Mouse (Mus musculus) right cerebral cortex, postnatal 14 days (tissue): ENCODE results near the gene Tnfaip8l1.

Source experiments
- DNase-seq: peaks from one replicate; pipeline ENCODE4 v3.0.0; 2022

Tnfaip8l1 gene

GRCm38 (mm10) chr17:56139355-56139754 is 22.9 kb upstream of the Tnfaip8l1 start:
- DNase-seq, result peak; percentile 54

- peak; percentile 86 for DNase-seq
These were observed 22.2 kb upstream of the Tnfaip8l1 start, which contains the start of gene Sema6b for GRCm38 (mm10) chr17:56139858-56140595. TSS of gene Sema6b (minus strand) at chr17:56140343.

- DNase-seq, result peak; percentile 71
These were observed 20.3 kb upstream of the Tnfaip8l1 start for GRCm38 (mm10) chr17:56141702-56142605.

DNA sequence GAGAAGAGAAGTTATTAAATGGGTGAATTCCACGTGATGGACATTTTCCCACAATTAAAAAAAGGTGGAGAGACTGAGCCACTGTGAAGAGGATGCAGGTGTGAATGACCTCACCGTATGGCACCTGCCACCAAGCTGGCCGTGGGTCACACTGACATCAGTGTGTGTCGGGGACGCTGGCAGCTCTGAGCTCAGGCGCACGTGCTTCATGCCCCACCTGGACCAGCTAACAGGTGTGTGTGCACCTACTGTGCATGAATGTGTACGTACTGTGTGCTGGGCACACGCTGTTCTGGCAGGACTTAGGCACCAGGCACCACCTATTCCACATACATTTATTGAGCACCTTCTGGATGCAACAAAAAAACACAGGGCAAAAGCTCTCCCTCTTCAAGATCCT is 17.7 kb upstream of the Tnfaip8l1 start:
- no peak for DNase-seq

DNA sequence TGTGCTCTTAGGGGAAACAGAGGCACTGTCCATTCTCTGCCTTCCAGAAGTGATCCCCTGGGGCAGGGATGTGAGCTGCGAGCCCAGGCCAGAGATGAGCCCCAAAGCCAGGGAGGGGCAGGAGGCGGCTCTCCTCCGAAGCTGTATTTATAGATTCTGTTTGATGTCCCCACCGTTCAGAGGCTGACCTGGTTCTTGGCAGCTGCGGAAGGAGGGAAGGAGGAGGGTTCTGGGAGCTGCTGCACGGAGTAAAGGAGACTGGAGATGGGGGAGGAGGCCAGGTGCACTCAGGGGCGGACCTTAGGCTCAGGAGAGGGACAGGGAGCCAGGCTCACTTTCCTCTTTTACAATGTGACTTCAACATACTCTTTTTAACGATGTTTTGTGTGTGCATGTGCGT is 16.1 kb upstream of the Tnfaip8l1 start:
- DNase-seq, result no peak

GRCm38 (mm10) chr17:56147420-56147819 is 14.9 kb upstream of the Tnfaip8l1 start:
- DNase-seq, result no peak

DNA sequence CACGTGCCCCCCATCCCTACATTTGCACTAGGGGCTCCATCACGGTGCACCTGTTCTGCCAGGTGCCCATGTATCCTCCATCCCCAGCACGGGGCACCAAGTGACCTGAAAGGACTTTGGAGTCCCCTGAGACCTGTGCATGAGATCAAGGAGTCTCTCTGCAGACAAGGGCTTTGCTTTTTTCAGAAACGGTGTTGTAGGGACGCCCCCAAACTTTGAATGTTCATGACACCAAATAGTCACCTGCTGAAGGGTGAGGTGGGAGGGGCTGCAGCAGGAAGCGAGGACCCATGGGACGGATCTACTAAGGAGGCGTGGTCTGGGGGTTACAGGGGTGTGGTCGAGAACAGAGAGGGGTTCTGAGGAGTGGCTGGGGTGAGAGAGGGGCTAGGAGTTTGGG is 14.0 kb upstream of the Tnfaip8l1 start:
- no peak for DNase-seq

- DNase-seq, result no peak
These were observed 13.3 kb upstream of the Tnfaip8l1 start for GRCm38 (mm10) chr17:56148790-56149618.

DNA sequence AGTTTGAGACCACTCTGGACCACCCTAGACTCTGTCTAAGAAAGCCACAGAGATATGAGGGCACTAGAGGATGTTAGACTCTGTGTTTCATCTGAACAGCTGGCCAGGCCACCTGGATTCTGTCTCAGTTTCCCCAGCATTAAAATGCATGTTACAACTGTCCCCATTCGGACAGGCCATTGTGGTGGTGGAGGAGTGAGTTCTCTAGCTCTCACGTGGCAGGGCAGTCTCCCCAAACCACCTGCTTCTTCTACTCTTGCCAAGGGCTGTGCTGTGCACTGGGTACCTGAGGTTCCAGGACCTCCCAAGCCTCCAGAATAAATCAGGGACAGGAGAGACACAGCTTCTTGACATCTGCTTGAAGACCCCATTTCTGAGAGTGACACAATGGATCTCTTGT is 12.4 kb upstream of the Tnfaip8l1 start:
- DNase-seq, result no peak

GRCm38 (mm10) chr17:56153643-56154042 is 8.6 kb upstream of the Tnfaip8l1 start:
- DNase-seq, result peak; percentile 44

DNA sequence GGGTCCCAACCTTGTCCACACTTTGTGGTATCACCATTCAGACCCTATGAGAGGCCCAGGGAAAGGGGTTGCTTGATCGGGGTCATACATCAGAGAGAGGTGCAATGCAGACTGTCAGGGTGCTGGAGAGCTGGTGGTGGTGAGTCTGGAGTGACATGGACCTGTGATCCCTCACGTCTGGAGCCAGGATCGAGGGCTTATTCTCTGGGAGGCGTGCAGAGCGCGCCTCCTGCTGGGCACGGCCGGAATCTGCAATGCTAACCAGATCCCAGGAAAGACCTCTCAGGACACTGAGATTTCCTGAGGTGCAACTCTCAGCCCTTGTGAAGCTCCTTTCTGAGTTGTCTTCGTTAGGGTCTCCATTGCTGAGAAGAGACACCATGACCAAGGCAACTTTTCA is 2.5 kb upstream of the Tnfaip8l1 start:
- peak; percentile 39 for DNase-seq

DNA sequence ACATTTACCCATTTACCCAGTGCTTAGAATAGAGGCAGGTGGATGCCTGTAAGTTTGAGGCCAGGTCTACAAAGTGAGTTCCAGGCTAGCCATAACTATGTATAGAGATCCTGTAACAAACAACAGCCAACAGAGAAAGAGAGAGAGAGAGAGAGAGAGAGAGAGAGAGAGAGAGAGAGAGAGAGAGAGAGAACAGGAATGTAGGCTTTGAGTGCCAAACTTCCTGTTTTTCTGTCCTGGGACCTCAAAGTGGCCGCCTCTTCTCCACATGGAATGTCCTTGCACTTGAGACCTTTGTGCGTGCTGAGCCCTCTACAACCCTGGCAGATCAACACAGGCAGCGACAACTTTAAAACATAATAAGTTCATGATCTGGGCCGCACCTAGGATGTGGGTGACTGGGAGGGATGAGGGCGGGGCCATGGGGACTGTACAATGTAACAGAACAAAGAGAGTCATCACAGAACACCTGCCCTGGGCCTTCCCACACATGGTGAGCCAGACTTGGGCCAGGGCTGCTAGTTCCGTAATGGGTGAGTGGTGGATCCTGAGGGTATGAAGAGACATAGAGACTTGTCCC is 1.3 kb downstream of the Tnfaip8l1 start:
- DNase-seq, result no peak

- no peak for DNase-seq
These were observed 2.2 kb downstream of the Tnfaip8l1 start for GRCm38 (mm10) chr17:56164510-56164909.

GRCm38 (mm10) chr17:56165671-56166070 is 3.4 kb downstream of the Tnfaip8l1 start:
- no peak for DNase-seq

DNA sequence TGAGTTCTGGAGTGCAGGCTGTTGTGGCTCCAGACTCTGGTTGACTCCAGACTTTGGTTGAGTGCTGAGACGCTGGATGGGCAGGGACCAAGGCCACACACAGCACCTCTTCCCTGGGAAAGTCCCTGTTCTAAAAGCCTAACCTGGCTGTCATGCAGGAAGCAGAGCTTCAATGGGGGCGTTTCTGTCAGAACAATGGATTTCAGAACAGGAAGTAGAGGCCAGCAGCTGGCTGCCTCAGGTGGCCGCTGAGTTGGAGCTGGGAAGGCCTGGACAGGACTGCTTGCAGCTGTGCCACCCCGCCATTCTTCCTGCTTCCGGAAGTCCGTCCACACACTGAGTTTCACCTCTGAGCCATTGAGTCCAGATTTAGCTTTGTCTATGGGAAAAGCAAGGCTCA is 7.6 kb downstream of the Tnfaip8l1 start:
- no peak for DNase-seq

GRCm38 (mm10) chr17:56170636-56171035 is 8.4 kb downstream of the Tnfaip8l1 start:
- DNase-seq, result no peak

DNA sequence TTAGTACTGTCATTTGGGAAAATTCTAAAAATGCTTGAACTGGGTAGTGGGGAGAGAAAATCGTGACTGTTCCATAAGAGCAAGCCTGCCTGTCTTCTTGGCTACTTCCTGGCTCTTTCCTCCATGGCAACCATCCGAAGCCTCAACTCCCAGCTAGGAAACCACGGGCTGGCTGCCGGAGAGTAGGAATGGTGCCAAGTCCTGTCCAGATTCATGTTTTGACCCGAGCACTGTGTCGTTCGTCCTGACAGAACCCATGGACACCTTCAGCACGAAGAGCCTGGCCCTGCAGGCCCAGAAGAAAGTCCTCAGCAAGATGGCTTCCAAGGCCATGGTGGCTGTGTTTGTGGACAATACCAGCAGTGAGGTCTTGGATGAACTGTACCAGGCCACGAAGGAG is 9.2 kb downstream of the Tnfaip8l1 start:
- no peak for DNase-seq

DNA sequence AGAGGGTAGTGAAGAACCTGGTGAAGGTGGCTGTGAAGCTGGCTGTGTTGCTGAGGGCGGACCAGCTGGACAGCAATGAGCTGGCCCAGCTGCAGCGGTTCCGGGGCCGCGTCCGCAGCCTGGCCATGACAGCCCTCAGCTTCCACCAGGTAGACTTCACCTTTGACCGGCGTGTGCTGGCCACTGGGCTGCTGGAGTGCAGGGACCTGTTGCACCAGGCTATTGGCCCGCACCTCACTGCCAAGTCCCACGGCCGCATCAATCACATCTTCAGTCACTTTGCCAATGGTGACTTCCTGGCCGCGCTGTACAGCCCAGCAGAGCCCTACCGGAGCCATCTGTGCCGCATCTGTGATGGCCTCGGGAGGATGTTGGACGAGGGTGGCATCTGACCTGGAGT is 9.6 kb downstream of the Tnfaip8l1 start:
- DNase-seq, result no peak

- DNase-seq, result peak; percentile 28
These were observed 11.2 kb downstream of the Tnfaip8l1 start for GRCm38 (mm10) chr17:56173401-56174046.

- no peak for DNase-seq
These were observed 13.1 kb downstream of the Tnfaip8l1 start for GRCm38 (mm10) chr17:56175416-56175815.

GRCm38 (mm10) chr17:56182975-56183657 is 20.8 kb downstream of the Tnfaip8l1 start:
- DNase-seq, result no peak
